27 mouse cellular contexts compared by ENCODE assay signal in the genomic region with DNA sequence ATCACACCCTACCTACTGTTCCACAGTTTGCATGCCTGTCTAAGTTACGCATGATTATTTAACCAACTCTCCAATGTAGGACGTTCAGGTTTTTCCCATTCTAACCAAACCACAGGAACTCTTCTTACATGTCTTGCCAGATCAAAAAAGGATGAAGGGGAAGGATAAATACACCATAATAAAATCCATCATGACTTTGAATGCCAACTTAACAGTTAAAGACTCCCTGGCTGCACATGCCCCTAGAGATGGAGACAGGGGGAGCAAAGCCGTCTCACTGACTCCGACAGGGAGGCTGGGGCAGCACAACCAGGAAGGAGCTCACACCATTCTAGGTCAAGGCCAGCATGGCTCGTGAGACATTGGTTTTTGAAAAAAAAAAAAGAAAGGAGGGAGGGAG. TPM values are rescaled to one million over a fixed set of nuclear protein-coding genes. Genes with fewer than 3 reads are reported as not detected.
DNase-seq lines count a peak whose midpoint lies in the region; ATAC-seq lines count a peak whose summit lies in the region.
"Had no signal": no experiment of that assay in that cellular context is flagged by ENCODE, and none has a peak within 500 bp of the region (broad histone marks: within the 10 kb centered on the region; RNA-seq: fewer than 3 reads in every experiment).

No protein-coding gene starts in this region.

- no peak overlapping the region for H3K9ac ChIP-seq in midbrain, embryonic 11.5 days (ENCODE audit: low read length)
- H3K9ac ChIP-seq in midbrain, embryonic 14.5 days (replicated peaks; ENCODE audit: low read length) = no peak overlapping the region
- no peak overlapping the region for H3K9ac ChIP-seq in hindbrain, embryonic 13.5 days
- H3K9ac ChIP-seq: forebrain, embryonic 13.5 days; heart, embryonic 12.5 days; heart, embryonic 15.5 days; hindbrain, embryonic 14.5 days had no signal

- H3K9me3 ChIP-seq in midbrain, embryonic 11.5 days (ENCODE audit: control insufficient read depth, low read length) = no peaks in the 10 kb centered on the region
- H3K9me3 ChIP-seq in midbrain, embryonic 14.5 days (ENCODE audit: control insufficient read depth, low read length) = no peaks in the 10 kb centered on the region
- H3K9me3 ChIP-seq in hindbrain, embryonic 13.5 days = no peaks in the 10 kb centered on the region
- H3K9me3 ChIP-seq: forebrain, embryonic 10.5 days; forebrain, embryonic 13.5 days; heart, embryonic 12.5 days; heart, embryonic 15.5 days; hindbrain, embryonic 10.5 days had no signal

- no peak overlapping the region for H3K4me3 ChIP-seq in midbrain, embryonic 11.5 days (ENCODE audit: low read depth, low read length)
- no peak overlapping the region for H3K4me3 ChIP-seq in midbrain, embryonic 14.5 days (replicated peaks; ENCODE audit: low read depth, low read length)
- no peak overlapping the region for H3K4me3 ChIP-seq in hindbrain, embryonic 13.5 days
- H3K4me3 ChIP-seq: forebrain, embryonic 10.5 days; forebrain, embryonic 13.5 days; heart, embryonic 12.5 days; heart, embryonic 15.5 days; hindbrain, embryonic 10.5 days had no signal

- no peak overlapping the region for H3K27ac ChIP-seq in midbrain, embryonic 11.5 days (ENCODE audit: low read depth, low read length)
- no peak overlapping the region for H3K27ac ChIP-seq in midbrain, embryonic 14.5 days (replicated peaks; ENCODE audit: low read depth, low read length)
- no peak overlapping the region for H3K27ac ChIP-seq in hindbrain, embryonic 13.5 days
- H3K27ac ChIP-seq: forebrain, embryonic 10.5 days; forebrain, embryonic 13.5 days; heart, embryonic 15.5 days; hindbrain, embryonic 10.5 days; hindbrain, embryonic 14.5 days; hindbrain, postnatal 0 days had no signal

- 0 out of 2 replicates have a peak, but pooled peaks cover 2% of the 10 kb centered on the region for H3K4me1 ChIP-seq in midbrain, embryonic 11.5 days (ENCODE audit: control insufficient read depth, insufficient read depth, low read length)
- peaks cover 7% of the 10 kb centered on the region; the same call in 1 of the 2 replicates for H3K4me1 ChIP-seq in midbrain, embryonic 14.5 days (ENCODE audit: control insufficient read depth, insufficient read depth, low read length)
- H3K4me1 ChIP-seq in hindbrain, embryonic 13.5 days (replicated peaks) = peaks cover 21% of the 10 kb centered on the region; the same call in 1 of the 2 replicates

- no peaks in the 10 kb centered on the region for H3K27me3 ChIP-seq in midbrain, embryonic 11.5 days (ENCODE audit: control insufficient read depth, insufficient read depth, low read length)
- no peaks in the 10 kb centered on the region for H3K27me3 ChIP-seq in midbrain, embryonic 14.5 days (ENCODE audit: control insufficient read depth, insufficient read depth, low read length)
- H3K27me3 ChIP-seq in hindbrain, embryonic 13.5 days = 0 out of 2 replicates have a peak, but pooled peaks cover 4% of the 10 kb centered on the region
- H3K27me3 ChIP-seq: forebrain, embryonic 13.5 days; heart, embryonic 12.5 days; heart, embryonic 15.5 days had no signal

- intact Hi-C loops in left cerebral cortex, postnatal 25 days (cut with DNase I) = loop anchor here (5.0 kb wide), 1 partner anchor 57 kb away; no protein-coding TSS in a partner anchor

- peak; percentile 45 to 56 for DNase-seq in adrenal gland, adult (ENCODE audit: inconsistent age in 2 of 2, low spot score in 1 of 2)
- no peak for DNase-seq in adrenal gland, postnatal 4 days (ENCODE audit: low spot score in 2 of 2)
- peak; percentile 61 for DNase-seq in midbrain, embryonic 11.5 days (ENCODE audit: low spot score, missing footprints)
- DNase-seq in midbrain, embryonic 14.5 days = no peak
- peak; percentile 4 for DNase-seq in adrenal gland, postnatal 25 days
- no peak for DNase-seq in left cerebral cortex, postnatal 25 days (ENCODE audit: low spot score in 2 of 2)
- DNase-seq: cerebellum, adult 11-12 months; cerebellum, adult 8-10 months; cerebellum, postnatal 10 days; gastrocnemius, postnatal 10 days; gastrocnemius, postnatal 36 days; heart, adult 18-20 months; heart, postnatal 10 days; heart, postnatal 36 days; kidney, adult 2 months had no signal

- ATAC-seq in midbrain, embryonic 11.5 days (ENCODE audit: low FRiP score) = no peak
- no peak for ATAC-seq in midbrain, embryonic 14.5 days (ENCODE audit: low FRiP score, low TSS enrichment)
- ATAC-seq in hindbrain, embryonic 13.5 days (ENCODE audit: low FRiP score) = no peak
- ATAC-seq: activated CD4-positive, CD25-positive, alpha-beta regulatory T cell, adult 4 months; forebrain, embryonic 13.5 days; forebrain, embryonic 16.5 days; hindbrain, postnatal 0 days; inflammation-experienced regulatory T-cells, adult 6 months; intestine, embryonic 16.5 days had no signal

- WGBS in midbrain, embryonic 11.5 days = 72% methylated on average over 5 of the region's 5 CpGs
- WGBS in midbrain, embryonic 14.5 days = 74% methylated on average over 5 of the region's 5 CpGs
- 69% methylated on average over 5 of the region's 5 CpGs for WGBS in hindbrain, embryonic 13.5 days

- H3K36me3 ChIP-seq in midbrain, embryonic 11.5 days (ENCODE audit: control insufficient read depth, insufficient read depth, low read length) = no peaks in the 10 kb centered on the region
- no peaks in the 10 kb centered on the region for H3K36me3 ChIP-seq in midbrain, embryonic 14.5 days (ENCODE audit: control insufficient read depth, insufficient read depth, low read length)
- H3K36me3 ChIP-seq in hindbrain, embryonic 13.5 days = no peaks in the 10 kb centered on the region
- H3K36me3 ChIP-seq: forebrain, embryonic 10.5 days; heart, embryonic 12.5 days; heart, embryonic 15.5 days; hindbrain, embryonic 10.5 days had no signal

- H3K4me2 ChIP-seq in midbrain, embryonic 11.5 days = no peak overlapping the region
- no peak overlapping the region for H3K4me2 ChIP-seq in midbrain, embryonic 14.5 days (ENCODE audit: low read length)
- H3K4me2 ChIP-seq in hindbrain, embryonic 13.5 days = no peak overlapping the region
- H3K4me2 ChIP-seq: forebrain, embryonic 13.5 days; heart, embryonic 12.5 days; heart, embryonic 15.5 days; hindbrain, embryonic 14.5 days had no signal

RNA-seq across cellular contexts. Expression of a gene that starts 8.0 kb away (rescaled TPM):
- 10 to 100 TPM; 63.4 to 75.1 TPM for total RNA-seq in adrenal gland, postnatal 4 days (2021)
- 47.9 and 50.6 TPM in 2 replicates for polyA plus RNA-seq in midbrain, embryonic 11.5 days (2014; fragmentation: Nextera tagmentation; extraction: Ambion mirVana)
- 29.2 and 37.4 TPM in 2 replicates for polyA plus RNA-seq in midbrain, embryonic 14.5 days (2014; fragmentation: Nextera tagmentation; extraction: Ambion mirVana)
- total RNA-seq in adrenal gland, postnatal 25 days (2021) = 49.6 and 52.6 TPM in 2 replicates
- total RNA-seq in left cerebral cortex, postnatal 25 days (2021) = 10 to 100 TPM; 35.9 to 48.3 TPM
- 35.7 and 36.1 TPM in 2 replicates for polyA plus RNA-seq in hindbrain, embryonic 13.5 days (2015; fragmentation: Nextera tagmentation; extraction: Ambion mirVana)

Comparison
In these comparisons a context has a peak if more than half of its experiments do, and no peak if none do; other contexts are left out.
1. DNase-seq: peak in adrenal gland, adult (2 of 2), midbrain, embryonic 11.5 days (single experiment) and adrenal gland, postnatal 25 days (single experiment); none in adrenal gland, postnatal 4 days (0 of 2), midbrain, embryonic 14.5 days (single experiment) and left cerebral cortex, postnatal 25 days (0 of 2).